Mouse (Mus musculus): ENCODE measurements around the gene Scube1.

- TF ChIP-seq CTCF (IDR thresholded peaks at IDR 0.05; ENCODE audit: extremely low read depth, insufficient read length, insufficient replicate concordance, low read depth, low read length): no peak
- no peak for TF ChIP-seq POLR2A (IDR thresholded peaks at IDR 0.05; ENCODE audit: low read depth, low read length)
Measured at GRCm38 (mm10) chr15:83568544-83568943, 156.3 kb downstream of the Scube1 start.
